Mouse (Mus musculus): Measurements from ENCODE around the gene Rad51d. TPM values are rescaled to one million over a fixed set of nuclear protein-coding genes. Genes with fewer than 3 reads are reported as not detected.
A peak's percentile ranks its signal among the peaks of the same experiment; 100 is the strongest.
"Not testable (repeated sequence)": the region's sequence is repeated elsewhere in the genome, so short reads cannot be mapped to it uniquely, and the experiment has no call there.

The Rad51d gene
- polyA plus RNA-seq, 1 experiment from 2014 or later: 6.2 TPM

DNA sequence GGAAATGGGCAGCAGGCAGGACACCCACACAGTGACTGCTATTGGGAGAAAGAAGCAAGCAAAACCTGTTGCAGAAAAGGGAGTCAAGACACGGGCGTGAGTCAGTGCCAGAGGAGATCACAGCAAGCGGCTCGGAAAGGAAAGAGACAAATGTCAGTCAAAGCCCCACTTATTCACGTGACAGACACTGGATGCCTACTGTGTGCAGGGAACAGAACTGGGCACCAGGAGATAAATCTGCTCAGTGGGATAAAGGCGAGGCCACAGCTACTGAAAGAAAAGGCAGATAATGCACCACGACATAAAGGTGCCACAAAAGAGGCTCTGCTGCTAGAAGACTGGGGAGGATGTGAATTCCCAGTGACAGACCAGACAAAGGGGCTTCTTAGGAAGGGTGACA lies 52.6 kb downstream of the Rad51d start:
- Histone ChIP-seq H3K4me3 (replicated peaks) (no peak overlapping the region), H3K9ac (no peak overlapping the region), H3K4me2 (no peak overlapping the region), H3K36me3 (replicated peaks) (peaks cover 44% of the 10 kb centered on the region), H3K27me3 (no peaks in the 10 kb centered on the region), H3K9me3 (replicated peaks) (no peaks in the 10 kb centered on the region), H3K4me1 (replicated peaks) (peaks cover 66% of the 10 kb centered on the region), H3K27ac (replicated peaks) (no peak overlapping the region)
- 0 out of 2 replicates have a peak, but pooled peaks have one; percentile 42 for ATAC-seq (ENCODE audit: insufficient read depth)
- WGBS (ENCODE audit: insufficient replicate concordance): 44% methylated on average over 7 of the region's 7 CpGs

DNA sequence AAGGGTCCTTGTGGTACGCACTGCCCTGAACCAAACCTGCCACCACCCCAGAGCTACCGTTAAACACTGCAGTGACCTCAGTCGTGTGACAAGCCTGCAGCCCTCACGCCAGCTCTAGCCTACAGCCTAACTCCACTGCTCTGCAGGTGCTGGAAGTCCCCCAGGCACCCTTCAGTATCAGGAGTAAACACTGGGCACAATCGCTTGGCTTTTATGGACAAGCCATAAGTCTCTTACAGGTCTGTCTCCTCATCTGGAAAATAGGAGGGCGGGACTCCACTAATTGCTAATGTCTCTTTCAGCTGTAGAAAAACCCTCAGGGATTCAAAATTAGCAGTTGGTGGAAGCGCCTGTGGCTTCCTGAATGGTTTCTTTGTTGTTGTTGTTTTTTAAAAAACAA lies 53.2 kb downstream of the Rad51d start:
- no peaks in the 10 kb centered on the region for H3K9me3 ChIP-seq (replicated peaks)
- H3K4me2 ChIP-seq: no peak overlapping the region
- peak overlapping the region; percentile 1; the same call in 1 of the 2 replicates for H3K27ac ChIP-seq (replicated peaks)
- H3K4me3 ChIP-seq (replicated peaks): no peak overlapping the region
- no peak overlapping the region for H3K9ac ChIP-seq
- WGBS (ENCODE audit: insufficient replicate concordance): 68% methylated on average over 7 of the region's 7 CpGs
- H3K36me3 ChIP-seq (replicated peaks): peaks cover 44% of the 10 kb centered on the region
- peaks cover 64% of the 10 kb centered on the region for H3K4me1 ChIP-seq (replicated peaks)
- no peaks in the 10 kb centered on the region for H3K27me3 ChIP-seq
- no peak for ATAC-seq (ENCODE audit: insufficient read depth)

DNA sequence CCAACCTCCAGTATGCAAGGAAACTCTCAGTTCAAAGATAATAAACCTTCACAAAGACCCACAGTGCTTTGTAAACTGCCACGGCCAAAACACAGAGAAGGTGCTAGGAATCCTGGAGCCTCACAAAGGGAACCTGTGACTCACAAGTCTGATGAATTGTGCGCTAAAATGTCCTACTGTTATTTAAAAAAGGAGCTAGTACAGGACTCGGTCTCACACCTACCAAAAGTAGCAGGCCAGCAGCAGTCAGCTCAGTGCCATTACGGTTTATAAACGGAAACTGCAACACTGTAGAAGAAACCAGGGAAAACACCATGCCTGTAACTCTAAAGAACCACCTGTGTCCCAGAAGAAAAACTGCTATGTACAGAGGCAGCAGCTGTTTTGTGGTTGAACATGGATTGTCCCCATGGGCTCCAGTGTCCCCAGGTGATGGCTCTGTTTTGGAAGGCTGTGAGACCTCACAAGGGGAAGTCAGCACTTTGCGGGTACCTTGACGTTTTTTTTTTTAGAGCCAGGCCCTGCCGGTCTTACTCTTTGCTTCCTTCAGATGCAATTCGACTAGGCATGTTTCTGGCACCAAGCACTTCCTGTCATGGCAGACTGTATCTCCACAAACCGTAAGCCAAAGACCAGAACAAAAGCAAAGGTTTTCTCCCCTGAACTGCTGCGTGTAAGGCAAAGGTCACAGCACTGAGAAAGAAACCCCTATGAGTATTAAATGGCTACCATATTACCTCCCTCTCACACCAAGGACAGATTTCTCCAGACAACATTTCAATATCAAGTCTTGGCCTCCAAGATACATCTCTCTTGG lies 54.6 kb downstream of the Rad51d start:
- Histone ChIP-seq H3K36me3 (replicated peaks) (peaks cover 53% of the 10 kb centered on the region), H3K27ac (replicated peaks) (peak overlapping the region; percentile 29; the same call in 1 of the 2 replicates), H3K9me3 (replicated peaks) (no peaks in the 10 kb centered on the region), H3K27me3 (no peaks in the 10 kb centered on the region), H3K9ac (no peak overlapping the region), H3K4me3 (replicated peaks) (no peak overlapping the region), H3K4me2 (no peak overlapping the region), H3K4me1 (replicated peaks) (peaks cover 62% of the 10 kb centered on the region)
- ATAC-seq (ENCODE audit: insufficient read depth): no peak
- WGBS (ENCODE audit: insufficient replicate concordance): 77% methylated on average over 11 of the region's 11 CpGs

DNA sequence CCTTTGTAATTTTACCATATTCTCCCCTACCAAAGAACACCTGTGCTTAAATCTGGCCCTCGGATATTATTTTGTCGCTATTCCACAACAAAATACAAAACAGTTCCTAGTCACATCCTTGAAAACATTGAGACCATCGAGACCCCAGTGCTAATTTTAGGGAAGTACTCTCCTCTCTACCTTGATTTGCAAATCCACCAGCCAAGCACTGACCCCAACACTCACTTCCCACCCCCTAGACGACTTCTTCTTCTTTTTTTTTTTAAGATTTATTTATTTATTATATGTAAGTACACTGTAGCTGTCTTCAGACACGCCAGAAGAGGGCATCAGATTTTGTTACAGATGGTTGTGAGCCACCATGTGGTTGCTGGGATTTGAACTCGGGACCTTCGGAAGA lies 56.1 kb downstream of the Rad51d start:
- 61% methylated on average over 7 of the region's 7 CpGs for WGBS (ENCODE audit: insufficient replicate concordance)
- H3K4me3 ChIP-seq (replicated peaks); ATAC-seq (ENCODE audit: insufficient read depth); H3K27me3 ChIP-seq; H3K9me3 ChIP-seq (replicated peaks); H3K9ac ChIP-seq: not testable (repeated sequence)
- 0 out of 2 replicates have a peak overlapping the region, but pooled peaks have one; percentile 7 for H3K4me2 ChIP-seq
- peaks cover 52% of the 10 kb centered on the region for H3K4me1 ChIP-seq (replicated peaks)
- peaks cover 56% of the 10 kb centered on the region for H3K36me3 ChIP-seq (replicated peaks)
- H3K27ac ChIP-seq (replicated peaks): peak overlapping the region; percentile 42; the same call in 1 of the 2 replicates

DNA sequence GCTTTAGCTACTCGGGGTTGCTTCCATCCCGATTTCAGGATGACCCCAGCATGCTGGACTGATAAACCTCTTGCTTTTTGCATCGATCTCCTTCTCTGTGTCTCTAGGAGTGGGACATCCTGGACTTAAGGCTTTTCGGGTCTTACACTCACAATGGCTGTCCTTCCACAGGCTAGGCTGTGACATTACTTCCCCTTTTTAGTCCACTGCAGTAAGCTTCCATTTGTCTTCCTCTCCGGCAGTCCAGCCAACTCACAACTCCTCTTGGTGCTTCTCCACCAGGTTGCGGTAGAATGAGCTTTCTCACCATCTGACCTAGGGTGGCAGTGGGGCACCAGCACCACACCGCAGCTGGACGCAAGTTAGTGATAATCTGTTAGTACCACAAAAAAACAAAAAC lies 56.5 kb downstream of the Rad51d start:
- H3K4me1 ChIP-seq (replicated peaks): peaks cover 52% of the 10 kb centered on the region
- H3K36me3 ChIP-seq (replicated peaks): peaks cover 61% of the 10 kb centered on the region
- WGBS (ENCODE audit: insufficient replicate concordance): 47% methylated on average over 8 of the region's 8 CpGs
- ATAC-seq (ENCODE audit: insufficient read depth): no peak
- 0 out of 2 replicates have a peak overlapping the region, but pooled peaks have one; percentile 7 for H3K4me2 ChIP-seq
- no peaks in the 10 kb centered on the region for H3K9me3 ChIP-seq (replicated peaks)
- H3K27me3 ChIP-seq: no peaks in the 10 kb centered on the region
- peak overlapping the region; percentile 42; the same call in 1 of the 2 replicates for H3K27ac ChIP-seq (replicated peaks)
- no peak overlapping the region for H3K4me3 ChIP-seq (replicated peaks)
- H3K9ac ChIP-seq: no peak overlapping the region; the same call in 1 of the 2 replicates

DNA sequence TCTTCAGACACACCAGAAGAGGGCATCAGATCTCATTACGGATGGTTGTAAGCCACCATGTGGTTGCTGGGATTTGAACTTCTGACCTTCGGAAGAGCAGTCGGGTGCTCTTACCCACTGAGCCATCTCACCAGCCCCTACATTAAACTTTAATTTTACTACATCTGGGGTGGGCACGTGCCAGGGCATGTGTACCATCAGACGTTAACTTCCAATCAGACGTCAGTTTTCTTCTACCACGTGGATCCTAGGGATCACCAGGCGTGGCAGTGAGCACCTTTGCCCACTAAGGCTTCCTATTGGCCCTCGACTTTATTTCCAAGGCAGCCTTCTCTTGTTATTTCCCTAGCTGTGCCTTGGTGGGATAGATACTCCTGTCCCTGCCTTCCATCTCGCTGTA lies 58.0 kb downstream of the Rad51d start:
- peaks cover 64% of the 10 kb centered on the region for H3K36me3 ChIP-seq (replicated peaks)
- H3K4me1 ChIP-seq (replicated peaks): peaks cover 38% of the 10 kb centered on the region
- H3K4me2 ChIP-seq; H3K27ac ChIP-seq (replicated peaks); H3K9ac ChIP-seq; H3K27me3 ChIP-seq; ATAC-seq (ENCODE audit: insufficient read depth); H3K4me3 ChIP-seq (replicated peaks); H3K9me3 ChIP-seq (replicated peaks): not testable (repeated sequence)
- WGBS (ENCODE audit: insufficient replicate concordance): 76% methylated on average over 10 of the region's 10 CpGs

DNA sequence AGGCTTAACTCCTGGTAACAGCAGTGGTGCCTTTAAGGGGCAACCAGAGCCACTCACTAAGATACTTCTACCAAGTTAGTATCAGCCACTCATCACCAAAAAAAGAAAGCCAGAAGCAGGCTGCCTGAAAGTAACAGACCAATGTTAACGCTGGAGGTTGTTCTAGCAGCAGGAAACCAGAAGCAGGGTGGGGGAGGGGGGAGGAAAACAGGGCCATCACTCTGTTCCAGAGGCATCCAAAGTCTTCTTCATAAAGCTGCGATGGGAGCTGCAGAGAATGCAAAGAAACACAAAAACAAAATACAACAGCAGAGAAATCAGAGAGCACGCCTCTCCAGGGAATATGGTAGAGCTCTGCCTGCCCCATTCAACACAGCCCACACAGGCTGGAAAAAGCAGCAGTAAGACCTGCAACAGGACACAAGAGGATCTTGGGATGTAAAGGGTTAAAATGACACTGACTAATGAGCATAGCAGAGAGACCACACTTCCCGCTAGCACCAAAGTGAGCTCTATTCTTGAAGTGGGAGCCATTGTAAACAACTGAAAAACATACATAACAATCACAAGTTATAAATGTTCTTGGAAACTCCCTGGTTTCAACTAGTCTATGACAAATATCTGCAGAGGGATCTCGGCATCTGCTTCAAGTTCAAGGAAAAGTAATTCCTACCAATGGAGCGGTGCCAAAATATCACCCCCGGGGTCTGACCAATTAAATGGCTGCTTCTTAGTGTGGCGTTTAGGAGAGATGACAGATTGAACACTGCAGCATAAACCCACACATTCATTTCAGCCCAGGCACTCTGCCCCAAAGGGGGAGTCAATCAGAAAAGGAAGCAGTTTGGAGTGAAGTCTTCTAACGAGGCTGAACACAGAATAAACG lies 59.2 kb downstream of the Rad51d start:
- Histone ChIP-seq H3K27ac (replicated peaks) (no peak overlapping the region), H3K9me3 (replicated peaks) (no peaks in the 10 kb centered on the region), H3K27me3 (no peaks in the 10 kb centered on the region), H3K4me2 (no peak overlapping the region), H3K36me3 (replicated peaks) (peaks cover 52% of the 10 kb centered on the region), H3K9ac (no peak overlapping the region), H3K4me1 (replicated peaks) (peaks cover 39% of the 10 kb centered on the region), H3K4me3 (replicated peaks) (no peak overlapping the region)
- 41% methylated on average over 10 of the region's 10 CpGs for WGBS (ENCODE audit: insufficient replicate concordance)
- ATAC-seq (ENCODE audit: insufficient read depth): no peak

DNA sequence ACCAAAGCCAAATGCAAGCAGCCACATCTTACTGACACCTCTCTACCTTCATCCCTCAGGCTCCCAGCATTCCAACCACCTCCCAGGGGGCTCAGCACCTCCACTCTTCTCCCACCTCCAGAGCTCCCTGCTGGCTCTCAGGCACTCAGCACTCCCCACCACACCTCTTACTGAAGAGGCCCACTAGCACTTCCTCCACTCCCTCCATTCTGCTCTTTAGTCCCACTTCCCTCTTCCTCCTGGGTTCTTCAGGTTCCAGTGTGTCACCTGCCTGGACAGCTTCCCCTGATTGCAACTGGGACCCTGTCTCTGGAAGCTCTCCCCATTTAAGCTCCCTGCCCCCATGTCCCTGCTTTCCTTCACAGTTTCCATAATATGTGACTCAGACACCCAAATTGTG lies 63.6 kb downstream of the Rad51d start:
- H3K4me3 ChIP-seq (replicated peaks): no peak overlapping the region
- H3K36me3 ChIP-seq (replicated peaks): peaks cover 23% of the 10 kb centered on the region
- H3K9ac ChIP-seq: no peak overlapping the region
- H3K4me1 ChIP-seq (replicated peaks): peaks cover 55% of the 10 kb centered on the region
- no peaks in the 10 kb centered on the region for H3K9me3 ChIP-seq (replicated peaks)
- no peaks in the 10 kb centered on the region for H3K27me3 ChIP-seq
- H3K27ac ChIP-seq (replicated peaks): no peak overlapping the region
- ATAC-seq (ENCODE audit: insufficient read depth): no peak
- no peak overlapping the region for H3K4me2 ChIP-seq

Other genes with a start within 250 kb of the Rad51d start
- gene Cct6b, start 126.3 kb downstream of the Rad51d start, polyA plus RNA-seq (2015; fragmentation: Nextera tagmentation; extraction: Ambion mirVana): 0.08 and 0.10 TPM in 2 replicates
- gene Zfp830, start 126.3 kb downstream of the Rad51d start, polyA plus RNA-seq (2015; fragmentation: Nextera tagmentation; extraction: Ambion mirVana): 17.1 and 17.4 TPM in 2 replicates
- 6.6 and 8.4 TPM in 2 replicates for gene Lig3, start 109.5 kb downstream of the Rad51d start, polyA plus RNA-seq (2015; fragmentation: Nextera tagmentation; extraction: Ambion mirVana)
- 24.5 and 26.0 TPM in 2 replicates for gene Rffl, start 19.4 kb downstream of the Rad51d start, polyA plus RNA-seq (2015; fragmentation: Nextera tagmentation; extraction: Ambion mirVana)
- gene Fndc8, start 1.5 kb upstream of the Rad51d start, polyA plus RNA-seq (2015; fragmentation: Nextera tagmentation; extraction: Ambion mirVana): 0.07 and 0.18 TPM in 2 replicates
- gene Nle1, start 17.8 kb upstream of the Rad51d start, polyA plus RNA-seq (2015; fragmentation: Nextera tagmentation; extraction: Ambion mirVana): 12.4 and 13.6 TPM in 2 replicates
- 1.7 TPM in 2 replicates for gene Unc45b, start 19.9 kb upstream of the Rad51d start, polyA plus RNA-seq (2015; fragmentation: Nextera tagmentation; extraction: Ambion mirVana)
- 1.5 and 1.6 TPM in 2 replicates for gene Slfn5, start 60.7 kb upstream of the Rad51d start, polyA plus RNA-seq (2015; fragmentation: Nextera tagmentation; extraction: Ambion mirVana)
- 5.7 TPM in 2 replicates for gene Slfn9, start 101.2 kb upstream of the Rad51d start, polyA plus RNA-seq (2015; fragmentation: Nextera tagmentation; extraction: Ambion mirVana)
- 0.54 and 1.1 TPM in 2 replicates for gene Slfn8, start 130.2 kb upstream of the Rad51d start, polyA plus RNA-seq (2015; fragmentation: Nextera tagmentation; extraction: Ambion mirVana)
- 11.6 and 11.7 TPM in 2 replicates for gene Slfn2, start 174.5 kb upstream of the Rad51d start, polyA plus RNA-seq (2015; fragmentation: Nextera tagmentation; extraction: Ambion mirVana)
- gene Slfn1, start 226.2 kb upstream of the Rad51d start, polyA plus RNA-seq (2015; fragmentation: Nextera tagmentation; extraction: Ambion mirVana): 1.5 and 1.6 TPM in 2 replicates